Mouse (Mus musculus): Measurements from ENCODE around the gene Znfx1. TPM values are rescaled to one million over a fixed set of nuclear protein-coding genes. Genes with fewer than 3 reads are reported as not detected.
A peak's percentile ranks its signal among the peaks of the same experiment; 100 is the strongest.

The Znfx1 gene
- polyA plus RNA-seq, 1 experiment from 2014 or later, result 7.9 TPM

DNA sequence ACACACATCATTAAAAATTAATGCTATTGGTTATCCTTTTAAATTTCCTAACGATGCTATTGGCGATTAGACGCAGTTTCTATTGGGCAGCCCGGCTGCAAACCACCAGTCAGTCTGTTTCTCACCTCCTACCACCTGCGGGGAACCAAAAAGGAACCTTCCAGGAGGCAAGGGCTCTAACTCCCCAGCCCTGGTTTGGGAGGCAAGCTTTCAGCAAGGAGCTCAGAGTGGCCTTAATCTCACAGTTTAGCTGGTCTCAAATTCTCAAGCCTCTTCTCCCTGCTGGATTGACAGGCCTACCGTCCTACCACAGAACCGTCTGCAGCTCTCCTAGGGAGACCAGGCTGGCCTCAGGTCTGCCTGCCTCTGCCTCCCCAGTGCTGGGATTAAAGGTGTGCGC, 3.3 kb downstream of the Znfx1 start:
- no peak overlapping the region for H3K4me3 ChIP-seq
- peaks cover 47% of the 10 kb centered on the region for H3K36me3 ChIP-seq
- H3K27me3 ChIP-seq, result no peaks in the 10 kb centered on the region
- H3K9ac ChIP-seq, result peak overlapping the region; percentile 48; the same call in 1 of the 2 replicates
- no peak overlapping the region for H3K27ac ChIP-seq
- H3K4me2 ChIP-seq (replicated peaks), result no peak overlapping the region
- H3K9me3 ChIP-seq, result no peaks in the 10 kb centered on the region
- ATAC-seq (ENCODE audit: low FRiP score, low read depth), result no peak
- WGBS, result 49% methylated on average over 8 of the region's 8 CpGs
- H3K4me1 ChIP-seq, result peaks cover 17% of the 10 kb centered on the region

DNA sequence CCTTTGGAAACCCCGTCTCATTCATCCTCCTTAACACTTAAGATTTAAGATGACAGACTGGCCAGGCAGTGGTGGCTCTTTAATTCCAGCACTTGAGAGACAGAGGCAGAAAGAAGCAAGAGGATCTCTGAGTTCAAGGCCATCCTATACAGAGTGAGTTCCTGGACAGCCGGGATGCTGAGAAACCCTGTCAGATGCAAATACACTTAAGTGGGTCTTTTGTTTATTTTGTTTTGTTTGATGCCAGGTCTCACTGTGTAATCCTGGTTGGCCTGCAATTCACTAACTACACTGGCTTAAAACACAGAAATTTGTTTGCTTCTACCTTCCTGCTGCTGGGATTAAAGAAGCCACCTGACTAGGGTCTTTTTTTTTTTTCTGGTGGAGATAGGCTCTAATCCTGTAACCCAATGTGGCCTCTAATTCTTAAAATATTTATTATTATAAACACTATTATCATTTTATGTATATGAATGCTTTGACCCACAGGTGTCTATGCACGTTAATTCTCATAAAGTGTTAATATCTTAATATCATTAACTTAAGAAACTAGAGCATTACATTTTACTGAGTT, 3.9 kb downstream of the Znfx1 start:
- no peak for ATAC-seq (ENCODE audit: low FRiP score, low read depth)
- Histone ChIP-seq H3K9me3 (no peaks in the 10 kb centered on the region), H3K4me1 (peaks cover 16% of the 10 kb centered on the region), H3K4me3 (no peak overlapping the region), H3K27me3 (no peaks in the 10 kb centered on the region), H3K36me3 (peaks cover 50% of the 10 kb centered on the region), H3K9ac (no peak overlapping the region), H3K27ac (no peak overlapping the region), H3K4me2 (replicated peaks) (no peak overlapping the region)
- 43% methylated on average over 3 of the region's 3 CpGs for WGBS

DNA sequence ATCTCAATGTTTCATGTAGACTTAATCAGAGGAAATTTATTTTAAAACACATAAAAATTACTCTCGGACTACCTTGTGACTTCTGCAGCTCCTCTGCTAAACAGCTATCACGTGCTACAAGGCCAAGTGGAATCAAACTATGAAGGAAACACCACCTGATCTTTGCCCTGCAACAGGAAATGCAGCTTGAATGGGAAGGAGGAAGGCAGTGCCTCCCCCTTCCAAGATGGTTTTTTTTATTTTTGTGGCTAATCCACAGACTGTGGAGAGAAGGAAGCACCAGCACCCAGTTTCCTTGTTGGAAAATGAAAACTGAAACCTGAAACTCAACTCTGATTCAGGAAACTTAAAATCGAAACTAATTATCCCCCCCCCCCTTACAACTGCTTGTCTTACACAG, 4.6 kb downstream of the Znfx1 start:
- 57% methylated on average over 3 of the region's 3 CpGs for WGBS
- Histone ChIP-seq H3K27ac (no peak overlapping the region), H3K27me3 (no peaks in the 10 kb centered on the region), H3K4me3 (no peak overlapping the region), H3K9ac (no peak overlapping the region), H3K36me3 (peaks cover 57% of the 10 kb centered on the region), H3K9me3 (no peaks in the 10 kb centered on the region), H3K4me2 (replicated peaks) (no peak overlapping the region), H3K4me1 (peaks cover 16% of the 10 kb centered on the region)
- no peak for ATAC-seq (ENCODE audit: low FRiP score, low read depth)

DNA sequence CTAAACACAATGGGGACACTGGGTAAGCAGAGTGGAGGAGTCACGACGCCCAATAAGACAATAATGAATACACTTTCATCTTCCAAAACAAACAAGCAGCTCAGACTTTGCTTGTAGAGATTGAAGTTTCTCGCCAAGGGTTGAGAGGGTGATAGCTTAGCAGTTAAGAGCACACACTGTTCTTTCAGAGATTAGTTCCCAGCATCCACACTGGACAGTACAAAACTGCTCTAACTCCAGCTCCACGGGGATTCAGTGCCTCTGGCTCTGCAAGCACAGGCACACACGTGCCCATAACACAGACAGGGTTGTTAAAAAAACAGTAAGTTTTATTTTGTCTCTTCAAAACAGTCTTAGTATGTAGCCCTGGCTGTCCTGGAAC, 5.9 kb downstream of the Znfx1 start:
- no peaks in the 10 kb centered on the region for H3K9me3 ChIP-seq
- H3K9ac ChIP-seq, result no peak overlapping the region
- no peak overlapping the region for H3K4me2 ChIP-seq (replicated peaks)
- peaks cover 15% of the 10 kb centered on the region for H3K4me1 ChIP-seq
- WGBS, result 91% methylated on average over 5 of the region's 5 CpGs
- no peaks in the 10 kb centered on the region for H3K27me3 ChIP-seq
- no peak overlapping the region for H3K4me3 ChIP-seq
- H3K36me3 ChIP-seq, result peaks cover 66% of the 10 kb centered on the region
- no peak overlapping the region for H3K27ac ChIP-seq
- ATAC-seq (ENCODE audit: low FRiP score, low read depth), result no peak

DNA sequence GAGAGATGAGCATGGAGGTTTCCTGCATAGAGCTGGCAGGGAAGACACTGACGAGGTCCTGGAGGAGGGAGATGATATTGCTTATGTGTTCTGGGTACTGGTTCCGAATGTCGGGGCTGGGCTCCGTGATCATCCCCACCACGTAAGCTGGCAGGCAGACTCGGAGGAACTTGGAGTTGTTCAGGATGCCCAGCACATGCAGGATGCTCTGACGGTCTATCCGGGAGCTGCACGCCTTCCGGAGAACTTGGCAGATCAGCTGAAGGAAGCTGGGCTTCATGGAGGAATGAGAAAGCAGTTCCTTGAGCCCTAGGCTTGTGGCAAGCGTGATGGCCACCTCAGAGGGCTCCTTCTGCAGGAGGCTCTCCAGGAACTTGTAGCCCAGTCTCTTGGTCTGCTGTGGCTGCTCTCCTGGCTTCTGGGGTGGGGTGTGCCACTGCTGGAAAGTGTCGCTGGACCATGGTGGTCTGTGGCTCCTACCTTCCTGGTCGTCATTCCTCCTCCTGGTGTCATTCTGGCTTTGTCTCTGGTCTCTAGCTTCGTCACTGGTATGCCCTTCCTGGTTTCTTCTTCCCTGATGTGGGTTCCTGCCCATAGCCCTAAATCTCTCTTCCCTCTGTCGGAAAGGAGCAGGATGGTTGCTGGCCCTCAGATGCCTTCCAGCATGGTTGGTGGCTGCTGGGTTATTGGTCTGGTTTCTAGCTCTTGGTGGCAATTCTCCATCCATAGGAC, 6.4 kb downstream of the Znfx1 start:
- 93% methylated on average over 15 of the region's 15 CpGs for WGBS
- Histone ChIP-seq H3K9ac (no peak overlapping the region), H3K27me3 (no peaks in the 10 kb centered on the region), H3K36me3 (peaks cover 71% of the 10 kb centered on the region), H3K4me1 (peaks cover 9% of the 10 kb centered on the region), H3K4me3 (no peak overlapping the region), H3K9me3 (no peaks in the 10 kb centered on the region), H3K4me2 (replicated peaks) (no peak overlapping the region), H3K27ac (no peak overlapping the region)
- no peak for ATAC-seq (ENCODE audit: low FRiP score, low read depth)

DNA sequence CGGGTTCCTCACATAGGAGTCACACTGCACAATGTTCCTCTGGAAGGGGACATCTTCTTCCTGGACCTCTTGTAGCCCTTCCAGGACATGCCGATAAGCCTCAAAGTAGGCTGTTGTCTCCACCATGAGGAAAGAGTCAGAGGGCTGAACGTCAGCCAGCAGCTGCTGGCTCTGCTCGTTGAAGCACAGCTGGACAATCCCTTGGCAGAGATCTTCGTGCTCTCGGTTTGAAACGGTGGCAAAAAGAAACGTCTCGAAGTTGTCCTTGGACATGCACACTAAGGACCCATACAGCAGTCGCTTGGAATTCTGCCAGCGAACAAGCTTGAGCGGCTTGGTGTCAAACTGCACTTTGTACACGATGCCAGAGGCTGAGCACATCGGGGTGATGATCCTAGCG, 7.4 kb downstream of the Znfx1 start:
- peaks cover under 1% of the 10 kb centered on the region; the same call in 1 of the 2 replicates for H3K4me1 ChIP-seq
- WGBS, result 93% methylated on average over 15 of the region's 15 CpGs
- H3K36me3 ChIP-seq, result peaks cover 79% of the 10 kb centered on the region
- H3K4me3 ChIP-seq, result no peak overlapping the region
- no peaks in the 10 kb centered on the region for H3K9me3 ChIP-seq
- no peaks in the 10 kb centered on the region for H3K27me3 ChIP-seq
- H3K9ac ChIP-seq, result no peak overlapping the region; the same call in 1 of the 2 replicates
- H3K27ac ChIP-seq, result no peak overlapping the region
- H3K4me2 ChIP-seq (replicated peaks), result no peak overlapping the region
- ATAC-seq (ENCODE audit: low FRiP score, low read depth), result no peak

DNA sequence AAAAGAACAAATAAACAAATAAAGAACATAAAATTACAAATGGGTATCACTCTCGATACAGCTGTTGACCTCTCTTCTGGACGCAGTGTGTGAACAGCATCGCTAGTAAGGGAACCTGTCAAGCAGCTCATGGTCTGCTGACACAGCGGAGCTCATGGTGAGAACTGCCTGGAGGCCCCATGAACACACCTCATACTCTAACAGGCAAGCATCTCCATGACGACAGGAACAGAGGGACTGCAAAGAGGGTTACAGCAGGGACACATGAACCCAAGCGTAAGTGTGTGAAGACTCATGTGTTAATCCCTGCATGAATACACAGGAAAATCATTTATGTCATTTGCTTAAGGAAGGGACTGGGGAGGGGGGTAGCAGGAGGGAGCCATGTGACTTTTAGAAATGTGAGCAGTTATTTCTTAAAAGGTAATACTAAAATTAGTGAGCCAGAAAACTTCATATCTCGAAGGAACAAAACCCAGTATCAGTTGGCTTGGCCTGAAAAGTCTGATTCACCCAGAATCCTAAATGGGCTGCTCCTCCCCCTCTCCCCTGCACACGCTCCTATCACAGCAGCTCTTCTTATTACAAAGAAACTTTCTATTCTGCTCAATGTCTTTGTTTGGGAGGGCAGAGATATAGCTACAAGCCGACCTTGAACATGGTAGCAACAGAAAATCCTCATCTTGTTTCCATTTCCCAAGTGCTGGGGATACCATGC, 9.5 kb downstream of the Znfx1 start:
- H3K27ac ChIP-seq, result no peak overlapping the region
- no peaks in the 10 kb centered on the region for H3K9me3 ChIP-seq
- H3K9ac ChIP-seq, result no peak overlapping the region
- no peak overlapping the region for H3K4me3 ChIP-seq
- H3K4me2 ChIP-seq (replicated peaks), result no peak overlapping the region
- H3K36me3 ChIP-seq, result peaks cover 89% of the 10 kb centered on the region
- 83% methylated on average over 9 of the region's 9 CpGs for WGBS
- H3K27me3 ChIP-seq, result no peaks in the 10 kb centered on the region
- no peak for ATAC-seq (ENCODE audit: low FRiP score, low read depth)
- no peaks in the 10 kb centered on the region for H3K4me1 ChIP-seq

DNA sequence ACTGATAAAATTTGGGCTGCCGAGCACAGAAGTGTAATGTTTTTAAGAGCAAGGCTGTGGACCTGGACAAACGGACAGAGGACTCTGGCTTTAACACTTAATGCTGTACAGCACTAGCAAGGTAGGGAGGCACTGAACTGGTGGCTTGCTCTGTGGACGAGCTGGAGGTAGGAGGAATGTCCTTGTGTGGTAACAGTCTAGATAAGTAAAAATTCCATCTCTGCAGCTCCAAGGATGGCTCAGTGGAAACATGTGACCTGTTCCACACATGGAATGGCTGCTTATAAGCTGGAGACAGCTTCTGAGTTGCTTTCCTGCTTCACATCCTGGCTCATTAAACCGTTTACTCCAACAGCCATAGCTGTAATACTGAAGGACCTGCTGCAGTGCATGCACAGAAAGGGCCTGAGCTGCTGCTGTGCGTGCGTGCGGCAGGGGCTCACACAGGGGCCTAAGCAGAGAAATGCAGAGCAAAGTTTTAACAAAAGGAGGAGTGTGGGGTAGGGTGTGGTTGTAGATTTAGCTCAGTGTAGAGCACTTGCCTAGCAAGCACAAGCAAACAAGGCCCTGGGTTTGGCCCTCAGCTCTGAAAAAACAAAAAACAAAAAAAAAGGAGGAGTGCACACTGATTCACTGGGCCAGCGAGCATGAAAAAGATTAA, 14.0 kb downstream of the Znfx1 start:
- no peak overlapping the region for H3K4me2 ChIP-seq (replicated peaks)
- 80% methylated on average over 8 of the region's 8 CpGs for WGBS
- peaks cover 88% of the 10 kb centered on the region for H3K36me3 ChIP-seq
- no peaks in the 10 kb centered on the region for H3K4me1 ChIP-seq
- H3K27ac ChIP-seq, result no peak overlapping the region
- no peak for ATAC-seq (ENCODE audit: low FRiP score, low read depth)
- no peaks in the 10 kb centered on the region for H3K9me3 ChIP-seq
- H3K4me3 ChIP-seq, result no peak overlapping the region
- H3K27me3 ChIP-seq, result no peaks in the 10 kb centered on the region
- no peak overlapping the region for H3K9ac ChIP-seq

DNA sequence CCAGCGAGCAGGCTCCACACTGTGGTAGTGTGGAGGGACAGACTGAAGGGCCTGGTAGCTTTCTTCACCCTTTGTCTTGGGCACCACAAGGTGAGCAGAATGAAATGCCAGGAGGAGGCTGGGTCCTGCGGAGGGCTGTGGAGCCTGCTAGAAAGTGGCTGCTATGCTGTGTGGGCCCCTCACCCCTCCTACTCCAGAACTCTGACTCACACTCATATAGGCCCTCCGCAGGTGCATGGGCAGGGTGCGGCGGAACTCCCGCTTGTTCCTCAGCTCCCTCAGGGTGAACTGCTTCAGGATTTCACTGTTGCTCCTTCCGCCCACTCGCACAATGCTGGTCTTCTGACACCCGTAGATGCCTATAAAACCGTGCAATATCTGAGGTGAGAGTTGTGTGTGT, 14.6 kb downstream of the Znfx1 start:
- Histone ChIP-seq H3K36me3 (peaks cover 88% of the 10 kb centered on the region), H3K27ac (no peak overlapping the region), H3K4me2 (replicated peaks) (no peak overlapping the region), H3K9me3 (no peaks in the 10 kb centered on the region), H3K9ac (no peak overlapping the region), H3K4me1 (no peaks in the 10 kb centered on the region), H3K4me3 (no peak overlapping the region), H3K27me3 (no peaks in the 10 kb centered on the region)
- 90% methylated on average over 10 of the region's 10 CpGs for WGBS
- no peak for ATAC-seq (ENCODE audit: low FRiP score, low read depth)

DNA sequence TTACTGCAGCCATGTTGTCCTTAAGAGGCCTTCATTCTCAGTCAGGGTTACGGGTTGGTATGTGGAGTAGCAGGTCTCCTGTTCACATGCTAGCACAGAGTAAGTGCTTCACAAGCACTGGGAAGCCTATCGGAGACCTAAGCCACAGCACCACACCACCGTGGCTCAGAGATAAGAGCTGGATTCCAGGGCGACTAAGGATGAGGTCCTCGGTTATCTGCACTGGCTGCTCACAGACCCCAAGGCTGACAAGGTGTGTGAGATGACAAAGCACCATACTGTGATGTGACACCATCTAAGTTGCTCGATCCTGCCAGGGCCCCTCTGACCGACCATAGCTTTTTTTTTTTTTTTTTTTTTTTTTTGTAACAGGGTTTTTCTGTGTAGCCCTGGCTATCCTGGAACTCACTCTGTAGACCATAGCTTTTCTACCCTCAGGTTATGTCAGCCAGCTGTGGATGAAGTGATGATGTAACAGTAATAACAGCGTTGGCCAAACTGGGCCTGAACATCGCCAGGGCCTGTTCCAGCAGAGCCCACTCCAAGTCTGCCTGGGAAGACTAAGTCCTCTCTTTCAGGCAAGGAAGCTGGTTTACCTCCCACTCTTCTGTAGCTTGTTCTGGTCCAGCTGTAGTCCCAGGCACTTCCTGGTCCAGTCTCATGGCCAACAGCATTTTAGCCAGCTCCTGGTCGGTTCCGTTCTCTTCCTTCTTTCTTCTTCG, 19.3 kb downstream of the Znfx1 start:
- no peaks in the 10 kb centered on the region for H3K27me3 ChIP-seq
- WGBS, result 88% methylated on average over 12 of the region's 12 CpGs
- H3K4me1 ChIP-seq, result no peaks in the 10 kb centered on the region
- no peak overlapping the region for H3K27ac ChIP-seq
- ATAC-seq (ENCODE audit: low FRiP score, low read depth), result no peak
- peaks cover 96% of the 10 kb centered on the region for H3K36me3 ChIP-seq
- H3K4me2 ChIP-seq (replicated peaks), result no peak overlapping the region
- no peak overlapping the region for H3K4me3 ChIP-seq
- no peaks in the 10 kb centered on the region for H3K9me3 ChIP-seq
- H3K9ac ChIP-seq, result no peak overlapping the region

DNA sequence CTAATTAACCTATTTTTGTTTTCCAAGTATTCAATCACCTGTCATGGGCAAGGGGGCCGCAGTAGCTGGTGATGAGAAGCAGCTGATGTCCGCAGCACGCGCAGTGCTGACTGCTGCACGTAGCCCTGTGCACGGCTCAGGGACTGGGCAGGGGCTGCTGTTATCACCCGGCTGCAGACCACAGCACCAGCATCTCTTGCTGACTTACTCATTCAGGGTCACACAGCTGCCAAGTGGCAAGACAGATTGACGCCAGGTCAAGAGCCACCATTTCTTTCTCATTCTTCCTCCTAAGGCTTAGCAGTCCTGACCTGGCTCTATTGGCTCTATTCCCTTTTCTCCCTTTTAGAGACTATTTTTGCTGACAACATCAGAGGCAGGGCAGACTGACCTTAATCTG, 23.4 kb downstream of the Znfx1 start:
- no peak overlapping the region for H3K27ac ChIP-seq
- H3K4me1 ChIP-seq, result no peaks in the 10 kb centered on the region
- ATAC-seq (ENCODE audit: low FRiP score, low read depth), result no peak
- no peak overlapping the region for H3K9ac ChIP-seq
- no peak overlapping the region for H3K4me3 ChIP-seq
- no peak overlapping the region for H3K4me2 ChIP-seq (replicated peaks)
- no peaks in the 10 kb centered on the region for H3K9me3 ChIP-seq
- no peaks in the 10 kb centered on the region for H3K27me3 ChIP-seq
- H3K36me3 ChIP-seq, result peaks cover 100% of the 10 kb centered on the region
- 87% methylated on average over 8 of the region's 8 CpGs for WGBS

DNA sequence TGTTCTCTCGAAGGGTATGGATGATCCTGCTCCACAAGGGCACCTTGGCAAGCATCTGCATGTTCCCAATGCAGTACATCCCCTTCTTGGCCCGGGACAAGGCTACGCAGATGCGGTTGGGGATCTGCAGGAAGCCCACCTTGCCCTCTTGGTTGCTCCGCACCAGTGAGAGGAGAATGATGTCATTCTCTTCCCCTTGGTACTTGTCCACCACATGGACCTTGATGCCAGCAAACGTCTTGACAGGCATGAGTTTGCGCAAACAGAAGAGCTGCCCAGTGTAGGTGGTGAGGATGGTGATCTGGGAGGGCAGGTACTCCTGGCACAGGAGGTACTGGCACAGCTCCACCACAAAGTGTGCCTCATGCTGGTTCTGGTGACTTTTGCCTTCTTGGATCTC, 24.1 kb downstream of the Znfx1 start:
- Histone ChIP-seq H3K4me2 (replicated peaks) (no peak overlapping the region), H3K27ac (no peak overlapping the region), H3K9me3 (no peaks in the 10 kb centered on the region), H3K36me3 (peaks cover 100% of the 10 kb centered on the region), H3K27me3 (no peaks in the 10 kb centered on the region), H3K9ac (no peak overlapping the region), H3K4me1 (no peaks in the 10 kb centered on the region), H3K4me3 (no peak overlapping the region)
- WGBS, result 94% methylated on average over 7 of the region's 7 CpGs
- no peak for ATAC-seq (ENCODE audit: low FRiP score, low read depth)
